Mouse (Mus musculus) right cerebral cortex, postnatal 36 days (tissue): Measurements from ENCODE around the gene Nup205.

Experiments
- DNase-seq, 2 experiments: peaks; one replicate each; pipeline ENCODE4 v3.0.0; 2022; ENCODE audit warnings: low spot score in 2 of 2, mixed read lengths in 1 of 2

Gene Nup205

GRCm38 (mm10) chr6:35245086-35245485 is 67.9 kb downstream of the Nup205 start:
- DNase-seq = no peak

GRCm38 (mm10) chr6:35251807-35252476 is 74.7 kb downstream of the Nup205 start:
- no peak for DNase-seq

- DNase-seq = peak; percentile 72 to 75
These were observed 75.5 kb downstream of the Nup205 start for GRCm38 (mm10) chr6:35252477-35253346.

DNA sequence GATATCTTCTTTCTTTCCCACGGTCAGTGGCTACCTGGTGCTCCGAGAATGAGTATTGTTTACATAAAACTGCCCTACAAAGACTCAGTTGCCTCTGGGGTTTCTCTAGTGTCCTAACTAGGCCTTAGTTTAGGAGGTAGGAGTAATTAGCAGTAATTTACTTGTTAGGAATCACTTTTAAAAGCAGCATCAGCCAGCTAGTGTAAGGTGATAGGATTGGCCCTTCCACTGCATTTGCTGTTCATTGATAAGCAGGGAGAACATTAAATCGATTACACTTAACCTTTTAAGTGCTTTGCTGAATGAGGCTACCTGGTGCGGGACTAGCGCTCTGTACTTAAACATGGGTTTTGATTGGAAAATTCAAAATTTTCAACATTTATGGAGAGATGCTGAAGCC is 76.3 kb downstream of the Nup205 start:
- no peak for DNase-seq

- no peak for DNase-seq
These were observed 77.1 kb downstream of the Nup205 start for GRCm38 (mm10) chr6:35254136-35254904.

DNA sequence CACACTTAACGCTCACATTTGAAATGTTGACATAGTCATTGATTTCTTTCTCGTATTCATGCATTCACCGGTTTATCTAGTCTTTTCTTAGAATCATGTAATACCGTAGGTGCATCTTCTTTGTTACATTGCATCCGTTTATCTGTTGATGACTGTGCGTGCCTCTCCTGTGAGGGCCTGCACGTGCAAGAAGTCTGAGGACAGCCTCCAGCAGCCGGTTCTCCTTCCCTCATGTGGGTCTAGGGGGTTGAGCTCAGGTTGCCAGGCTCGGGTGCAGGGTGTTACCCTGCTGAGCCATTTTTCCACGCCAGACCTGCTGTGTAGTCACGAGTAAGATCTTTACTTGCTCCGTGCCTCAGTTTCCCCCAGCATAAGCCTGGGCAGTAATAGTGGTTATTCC is 77.8 kb downstream of the Nup205 start:
- DNase-seq = no peak

DNA sequence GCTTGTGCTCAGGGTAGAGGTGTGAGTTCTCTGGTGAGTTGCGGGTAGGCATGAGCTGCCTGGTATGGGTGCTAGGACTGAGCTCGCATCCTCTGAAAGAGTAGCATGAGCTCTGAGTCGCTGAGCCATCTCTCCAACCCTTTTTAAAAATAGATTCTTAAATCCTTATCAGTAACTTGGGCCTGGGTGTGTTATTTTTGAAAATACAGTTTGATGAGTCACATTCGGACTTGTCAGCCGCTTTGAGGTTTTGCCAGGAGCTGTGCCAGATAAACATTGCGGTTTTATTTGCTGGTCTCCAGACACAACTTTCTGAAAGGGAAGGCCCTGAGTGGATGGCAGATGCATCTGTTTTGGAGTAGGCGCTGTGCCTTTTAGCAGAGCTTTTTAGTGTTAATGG is 79.5 kb downstream of the Nup205 start:
- DNase-seq = peak; percentile 41 to 42

DNA sequence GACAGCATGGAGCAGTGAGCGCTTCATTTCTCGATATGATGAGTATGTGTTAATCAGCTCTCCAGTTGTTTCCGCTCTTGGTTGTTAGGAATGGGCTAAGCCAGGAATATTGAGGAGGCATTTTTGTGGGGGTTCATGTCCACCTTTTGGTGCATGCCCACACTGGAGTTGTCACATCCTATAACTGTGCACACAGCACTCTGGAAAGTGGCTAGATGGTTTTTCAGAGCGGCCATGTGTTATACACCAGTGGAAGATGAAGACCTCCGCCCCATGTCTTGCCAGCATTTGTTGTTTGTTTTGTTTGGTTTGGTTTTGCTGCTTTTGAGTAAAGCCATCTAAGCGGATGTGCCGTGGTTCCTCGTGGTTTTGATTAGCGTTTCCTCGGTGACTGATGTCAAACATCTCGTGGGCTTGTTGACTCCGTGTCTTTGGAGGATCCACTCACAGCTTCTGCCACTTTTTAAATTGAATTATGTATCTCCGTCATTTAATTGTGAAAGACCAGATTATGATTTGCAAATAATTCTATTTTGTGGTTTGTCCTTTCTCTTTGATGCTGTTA is 80.5 kb downstream of the Nup205 start:
- no peak for DNase-seq

GRCm38 (mm10) chr6:35258922-35259321 is 81.7 kb downstream of the Nup205 start:
- no peak for DNase-seq

DNA sequence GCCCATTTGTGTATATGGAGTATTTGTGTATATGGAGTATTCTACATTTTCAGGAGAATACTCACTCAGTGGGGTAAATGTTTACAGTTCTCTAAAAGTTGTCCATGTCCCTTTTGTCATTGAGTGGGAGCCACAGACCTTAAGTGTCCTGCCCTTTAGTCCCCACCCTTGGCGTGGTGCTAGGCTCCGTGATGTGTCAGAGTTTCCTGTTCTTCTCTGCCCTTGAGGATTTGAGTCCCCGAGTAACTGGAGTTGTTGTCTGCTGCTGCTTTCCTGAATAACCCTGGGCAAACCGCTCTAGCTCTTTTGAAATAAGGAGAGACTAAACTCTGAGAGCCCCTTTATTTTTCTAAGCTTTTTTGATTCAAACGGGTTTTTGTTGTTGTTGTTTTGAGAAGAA is 82.3 kb downstream of the Nup205 start:
- DNase-seq = no peak

DNA sequence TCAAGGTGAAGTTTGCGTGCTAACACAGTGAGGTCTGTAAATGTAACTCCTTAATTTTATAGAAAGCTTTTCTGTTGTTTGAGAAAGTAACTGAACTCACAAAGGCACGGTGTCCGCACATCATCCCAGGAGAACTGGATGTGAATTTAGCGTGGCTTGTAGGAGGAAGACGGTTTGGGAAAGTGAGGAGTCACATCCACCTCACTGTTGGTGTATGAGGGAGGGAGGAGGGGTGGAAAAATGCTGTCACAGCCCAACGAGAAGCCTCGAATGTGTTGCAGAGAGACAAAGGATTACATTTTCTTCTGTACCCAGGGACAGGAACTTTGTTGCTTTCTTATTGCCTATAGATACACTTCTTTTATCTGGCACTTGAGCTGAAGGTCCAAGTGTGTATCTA is 83.3 kb downstream of the Nup205 start:
- no peak for DNase-seq

DNA sequence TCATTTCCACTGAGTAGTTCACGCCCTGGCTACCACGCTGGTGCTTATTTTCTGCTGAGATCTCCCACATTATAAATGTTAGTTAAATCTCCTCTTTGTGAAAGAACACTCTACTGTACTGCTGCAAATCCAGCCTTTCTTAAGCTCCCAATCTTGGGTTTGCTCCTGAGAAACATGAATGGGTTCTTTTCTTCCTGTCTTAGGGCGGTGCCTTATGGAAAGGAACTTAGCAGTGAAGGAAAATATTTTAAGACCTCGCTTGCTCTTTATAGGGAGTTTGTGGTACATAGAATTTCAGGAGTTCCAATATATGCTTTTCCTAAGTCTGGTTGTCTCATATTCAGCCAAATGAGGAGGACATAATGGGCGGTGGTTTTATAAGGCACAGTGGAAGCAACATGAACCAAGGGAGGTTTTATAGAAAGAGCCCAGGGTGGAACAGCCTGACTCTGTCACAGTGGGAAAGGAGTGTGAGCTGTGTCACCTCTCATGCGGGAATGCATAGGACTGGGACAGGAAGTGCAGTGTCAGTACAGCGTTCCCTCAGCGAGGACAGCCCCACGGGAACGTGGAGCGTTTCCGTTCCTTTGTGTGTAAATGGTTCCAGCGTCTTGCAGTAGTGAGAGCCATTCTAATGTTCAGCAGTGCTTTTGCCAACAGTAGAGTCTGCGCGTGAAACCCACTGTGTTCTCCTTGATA is 88.5 kb downstream of the Nup205 start:
- DNase-seq = no peak

DNA sequence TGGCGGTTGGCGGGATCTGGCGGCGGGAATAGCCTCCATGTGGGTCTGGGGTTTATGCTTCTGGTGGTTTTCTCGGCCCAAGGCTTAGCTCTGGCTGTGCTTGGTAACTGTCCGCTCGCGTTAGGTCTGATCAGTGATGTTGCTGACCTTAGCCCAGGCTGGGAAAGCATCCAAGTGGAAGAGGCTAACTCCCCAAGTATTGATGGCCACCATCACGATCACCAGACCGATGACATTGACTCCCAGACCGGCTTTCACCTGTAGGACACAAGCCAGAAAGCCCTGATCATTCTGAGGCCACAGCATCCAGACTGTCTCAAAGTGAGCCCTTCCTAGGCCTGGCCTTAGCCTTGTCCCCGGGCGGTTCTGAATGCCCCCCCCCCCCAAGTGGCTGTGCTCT is 91.5 kb downstream of the Nup205 start:
- no peak for DNase-seq

DNA sequence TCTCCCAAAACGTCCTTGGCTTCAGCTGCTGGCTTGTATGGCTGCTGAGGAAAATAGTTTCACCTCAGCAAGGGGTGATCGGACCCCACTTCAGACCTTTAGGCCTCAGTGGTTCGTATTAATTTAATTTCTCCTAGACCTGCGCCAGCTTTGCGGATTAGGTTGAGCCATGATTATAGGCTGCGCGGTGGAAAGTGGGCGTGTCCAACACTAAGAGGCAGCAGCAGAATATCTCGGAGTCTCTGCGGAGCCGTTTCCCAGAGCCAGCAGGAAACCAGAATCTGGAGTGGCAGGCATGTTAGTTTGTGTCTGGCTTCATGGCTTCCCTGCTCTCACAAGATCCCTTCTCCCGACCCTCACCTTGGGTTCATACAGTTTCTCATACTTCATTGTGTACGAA is 92.4 kb downstream of the Nup205 start:
- no peak for DNase-seq

DNA sequence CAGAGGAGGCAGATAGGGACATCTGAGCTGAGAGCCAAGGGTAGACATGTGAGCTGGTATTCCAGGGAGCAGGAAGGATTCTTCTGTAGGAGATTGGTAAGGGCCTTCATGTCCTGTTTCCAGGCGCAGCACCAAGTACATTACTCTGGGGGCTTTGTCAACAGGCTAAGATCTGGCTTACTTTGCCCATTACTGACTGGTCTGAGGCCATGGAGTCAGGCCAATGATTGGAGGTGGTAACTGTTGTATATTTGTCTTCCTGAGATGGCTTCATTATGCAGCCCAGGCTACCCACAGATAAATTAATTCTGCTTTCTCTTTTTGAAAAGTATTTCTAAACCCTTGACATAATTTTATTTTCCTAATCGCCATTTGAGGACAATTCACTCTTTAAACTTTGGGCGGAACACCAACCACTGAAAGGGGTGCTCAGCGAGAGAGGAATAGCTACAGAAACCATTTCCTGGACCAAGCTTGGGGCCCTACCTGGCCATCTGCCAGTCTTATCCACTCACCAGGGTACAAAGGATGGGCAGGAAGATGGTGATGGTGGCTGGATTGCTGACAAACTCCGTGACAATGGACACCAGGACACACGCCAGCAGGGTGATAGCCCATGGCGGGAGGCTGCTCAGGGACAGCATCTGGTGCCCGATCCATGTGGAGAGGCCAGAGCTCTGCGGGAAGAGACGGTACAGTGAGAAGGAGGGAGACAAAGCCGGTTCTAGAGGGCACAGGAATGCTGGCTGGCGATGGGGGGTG is 94.1 kb downstream of the Nup205 start:
- DNase-seq = no peak

GRCm38 (mm10) chr6:35271868-35272765 is 94.9 kb downstream of the Nup205 start:
- DNase-seq = no peak

- DNase-seq = no peak
These were observed 96.3 kb downstream of the Nup205 start for GRCm38 (mm10) chr6:35273391-35274082.

- no peak for DNase-seq
These were observed 100.8 kb downstream of the Nup205 start for GRCm38 (mm10) chr6:35277903-35278587.
